Mouse (Mus musculus) liver, postnatal 0 days (tissue): ENCODE results near the gene Chp1.
"Not testable (repeated sequence)": the region's sequence is repeated elsewhere in the genome, so short reads cannot be mapped to it uniquely, and the experiment has no call there.

Experiments
- CTCF ChIP-seq: sonication (generic); IDR thresholded peaks from 2 replicates; pipeline ENCODE4 v1.5.1; 2016; ENCODE audit warnings: antibody characterized with exemption, low read depth
- EP300 ChIP-seq: IDR thresholded peaks from 2 replicates; pipeline ENCODE4 v1.6.1; 2016; ENCODE audit warnings: antibody characterized with exemption, low read depth, mild to moderate bottlenecking

DNA sequence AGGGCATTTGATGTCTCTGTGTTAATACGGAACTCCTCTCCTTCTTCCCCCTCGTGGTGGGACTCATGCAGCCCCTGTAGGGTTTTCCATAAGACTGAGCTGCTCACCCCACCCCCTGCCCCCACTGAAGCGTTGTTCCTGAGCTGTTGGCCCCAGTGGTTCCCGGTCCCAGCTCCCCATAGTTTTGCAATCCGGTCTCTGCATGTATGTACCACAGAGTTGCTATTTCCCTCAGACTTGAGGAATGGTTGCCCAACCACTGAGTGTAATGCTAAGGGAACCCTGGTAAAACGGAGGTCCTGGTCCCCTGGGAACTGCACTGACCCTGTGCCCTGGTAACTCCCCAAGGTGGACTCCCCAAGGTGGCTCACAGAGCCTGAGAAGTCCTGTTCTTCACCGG, 39.0 kb upstream of the Chp1 start:
- TF ChIP-seq CTCF, EP300: not testable (repeated sequence)
